Mouse (Mus musculus): ENCODE measurements around the gene Pigl.
"Not testable (repeated sequence)": the region's sequence is repeated elsewhere in the genome, so short reads cannot be mapped to it uniquely, and the experiment has no call there.

The Pigl gene

DNA sequence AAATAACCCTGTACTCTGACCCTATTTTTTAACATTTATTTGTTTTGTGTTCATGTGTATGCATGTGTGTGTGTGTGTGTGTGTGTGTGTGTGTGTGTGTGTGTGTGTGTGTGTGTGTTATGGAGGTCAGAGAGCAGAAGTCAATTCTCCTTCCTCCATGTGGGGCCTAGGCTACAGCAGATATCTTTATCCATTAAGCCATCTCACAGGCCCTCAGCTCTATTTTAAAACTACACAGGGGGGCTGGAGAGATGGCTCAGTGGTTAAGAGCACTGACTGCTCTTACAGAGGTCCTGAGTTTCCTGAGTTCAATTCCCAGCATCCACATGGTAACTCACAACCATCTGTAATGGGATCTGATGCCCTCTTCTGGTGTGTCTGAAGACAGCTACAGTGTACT, 9.0 kb downstream of the Pigl start:
- not testable (repeated sequence) for DNase-seq (ENCODE audit: low spot score)

DNA sequence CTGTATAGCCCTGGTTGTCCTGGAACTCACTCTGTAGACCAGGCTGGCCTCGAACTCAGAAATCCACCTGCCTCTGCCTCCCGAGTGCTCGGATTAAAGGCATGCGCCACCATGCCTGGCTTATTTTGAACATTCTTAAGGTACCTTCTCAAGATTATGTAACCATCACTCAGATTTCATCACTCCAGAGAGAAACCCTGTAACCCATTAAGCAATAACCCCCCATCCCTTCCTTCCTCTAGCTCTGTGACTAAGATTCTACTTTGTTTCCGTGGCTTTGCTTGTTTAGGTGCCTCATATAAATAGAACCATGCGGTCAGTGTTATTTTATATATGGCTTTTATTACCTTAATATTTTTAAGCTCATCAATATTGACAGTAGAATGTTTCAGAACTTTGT, 12.2 kb downstream of the Pigl start:
- DNase-seq (ENCODE audit: low spot score): no peak

DNA sequence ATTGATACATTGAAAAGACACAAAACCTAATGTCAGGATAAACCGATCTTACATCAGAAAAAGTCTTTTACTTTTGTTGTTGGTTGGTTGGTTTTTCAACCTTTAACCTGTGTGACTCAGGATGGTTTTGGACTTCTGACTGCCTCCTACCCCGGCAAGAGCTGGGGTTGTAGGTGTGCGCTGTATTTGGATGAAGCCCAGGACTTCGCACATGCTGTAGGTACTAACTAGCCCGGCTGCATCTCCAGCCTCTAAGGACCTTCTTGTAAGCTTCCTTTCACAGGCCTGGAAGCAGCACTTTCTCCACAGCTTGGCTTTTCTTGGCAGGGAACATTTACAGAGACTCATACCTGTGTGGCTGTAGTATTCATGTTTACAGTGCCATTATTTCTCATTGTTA, 15.3 kb downstream of the Pigl start:
- DNase-seq (ENCODE audit: low spot score): no peak

DNA sequence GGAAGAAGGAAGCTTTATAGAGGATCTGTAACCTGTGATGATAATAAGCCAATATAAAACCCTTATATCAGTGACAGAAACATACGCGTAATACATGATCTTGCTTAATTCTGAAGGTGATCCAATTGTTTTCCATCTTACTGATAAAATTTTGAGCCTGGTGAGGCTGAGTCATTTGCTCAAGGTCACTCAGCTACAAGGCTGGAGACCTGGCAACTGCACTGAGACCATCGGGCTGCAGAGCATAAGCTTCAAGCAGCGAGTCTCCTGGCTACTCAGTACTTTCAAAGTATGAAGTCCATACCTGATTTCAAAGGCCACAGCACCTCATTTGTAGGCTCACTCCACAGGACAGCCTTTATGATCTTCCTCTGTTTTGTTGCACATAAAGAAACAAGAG, 17.9 kb downstream of the Pigl start:
- no peak for DNase-seq (ENCODE audit: low spot score)

DNA sequence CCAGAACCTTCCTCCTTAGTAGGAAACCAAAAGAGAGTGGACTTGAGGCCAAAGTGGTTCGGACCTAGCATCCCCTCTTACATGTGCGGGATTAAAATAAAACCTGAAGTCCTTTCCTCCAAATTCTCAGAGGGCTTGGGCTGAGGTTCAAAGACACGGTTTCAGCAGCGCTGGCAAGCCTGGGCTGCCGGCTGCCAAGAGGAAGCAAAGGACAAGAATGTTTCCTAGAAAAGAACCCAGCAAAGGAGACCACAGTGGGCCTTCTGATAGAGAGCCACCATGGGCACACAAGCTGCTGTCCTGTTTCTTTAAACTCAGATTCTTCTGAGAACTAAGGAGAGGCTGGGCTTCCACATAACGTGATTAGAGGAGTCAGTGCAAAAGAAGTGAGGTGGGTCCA, 20.7 kb downstream of the Pigl start:
- no peak for DNase-seq (ENCODE audit: low spot score)

DNA sequence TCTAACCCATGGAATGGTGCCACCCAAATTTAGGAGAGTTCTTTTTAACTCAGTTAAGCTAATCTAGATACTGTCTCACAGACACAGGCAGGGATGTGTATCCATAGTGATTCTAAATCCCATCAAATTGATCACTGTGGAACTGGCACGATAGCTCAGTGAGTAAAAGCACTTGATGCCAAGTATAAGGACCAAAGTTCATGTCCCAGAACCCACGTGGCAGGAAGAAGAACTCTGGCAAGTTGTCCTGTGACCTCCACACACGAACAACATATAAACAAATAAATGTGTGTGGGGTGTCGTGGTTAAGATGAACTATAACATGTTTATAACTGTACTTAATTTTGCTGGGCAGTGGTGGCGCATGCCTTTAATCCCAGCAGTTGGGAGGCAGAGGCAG, 21.3 kb downstream of the Pigl start:
- DNase-seq (ENCODE audit: low spot score): no peak

DNA sequence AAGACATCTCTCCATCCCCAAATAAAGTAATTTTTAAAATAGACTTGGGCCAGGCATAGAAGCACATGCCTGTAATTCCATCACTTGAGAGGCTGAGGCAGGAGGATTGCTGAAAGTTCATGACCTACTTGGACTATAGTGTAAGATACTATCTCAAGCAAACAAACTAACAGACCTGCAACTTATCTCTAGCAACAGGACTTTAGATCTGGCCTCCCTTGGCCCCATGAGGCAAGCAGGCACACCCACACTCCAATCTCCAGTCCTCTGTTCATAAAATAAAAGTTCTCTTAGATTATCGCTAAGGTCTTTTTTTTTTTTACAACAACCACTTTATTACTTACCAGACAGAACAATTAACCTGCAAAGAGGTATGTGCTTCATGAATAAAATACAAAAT, 28.7 kb downstream of the Pigl start:
- DNase-seq (ENCODE audit: low spot score): no peak

DNA sequence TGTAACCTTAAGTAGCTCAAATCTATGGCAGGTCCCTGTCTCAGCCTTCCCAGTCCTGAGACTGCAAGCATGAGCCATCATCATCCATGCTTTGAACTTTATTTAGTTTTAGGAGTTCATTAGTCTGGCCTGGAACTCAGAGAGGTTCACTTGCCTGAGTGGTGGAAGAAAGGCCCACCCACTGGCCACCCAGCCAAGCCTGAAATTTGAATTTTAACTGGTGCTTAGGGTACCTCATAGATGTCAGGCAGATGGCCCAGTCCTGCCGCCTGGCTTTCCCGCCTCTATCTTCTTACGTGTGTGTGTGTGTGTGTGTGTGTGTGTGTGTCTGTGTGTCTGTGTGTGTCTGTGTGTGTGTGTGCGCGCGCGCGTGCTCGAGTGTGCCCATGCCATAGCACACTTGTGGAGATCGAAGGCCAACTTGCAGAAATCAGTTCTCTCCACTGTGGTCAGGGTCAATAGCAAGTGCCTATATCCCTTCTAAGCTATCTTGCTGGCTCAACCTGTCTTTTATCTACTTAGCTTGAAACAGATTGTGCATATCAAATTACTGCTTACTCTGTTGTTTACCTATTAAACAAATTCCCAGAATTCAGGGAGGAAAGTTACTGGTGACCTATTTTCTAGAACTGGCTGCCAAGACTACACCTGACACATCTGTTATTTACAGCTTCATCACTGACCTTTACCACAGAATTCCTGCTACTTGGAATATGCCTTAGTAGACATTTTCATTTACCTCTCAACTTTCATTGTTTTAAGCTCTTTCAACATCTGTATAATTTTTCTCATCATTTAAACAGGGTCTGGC, 29.5 kb downstream of the Pigl start:
- DNase-seq (ENCODE audit: low spot score): no peak

DNA sequence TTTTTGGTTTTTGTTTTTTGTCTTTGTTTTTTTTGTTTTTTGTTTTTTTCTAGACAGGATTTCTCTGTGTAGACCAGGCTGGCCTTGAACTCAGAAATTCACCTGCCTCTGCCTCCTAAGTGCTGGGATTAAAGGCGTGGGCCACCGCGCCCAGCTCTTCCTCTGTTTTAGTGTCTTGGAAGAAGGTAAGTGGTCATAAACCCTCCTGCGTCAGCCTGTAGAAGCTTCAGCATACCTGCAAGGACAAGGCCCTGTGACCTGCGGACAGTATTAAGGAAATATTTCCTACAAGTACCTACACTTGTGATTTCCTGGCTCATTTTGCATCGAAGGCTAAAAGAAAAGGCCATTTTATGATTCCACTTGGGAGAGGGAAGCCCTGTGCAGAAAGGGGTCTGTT, 35.4 kb downstream of the Pigl start:
- DNase-seq (ENCODE audit: low spot score): no peak

DNA sequence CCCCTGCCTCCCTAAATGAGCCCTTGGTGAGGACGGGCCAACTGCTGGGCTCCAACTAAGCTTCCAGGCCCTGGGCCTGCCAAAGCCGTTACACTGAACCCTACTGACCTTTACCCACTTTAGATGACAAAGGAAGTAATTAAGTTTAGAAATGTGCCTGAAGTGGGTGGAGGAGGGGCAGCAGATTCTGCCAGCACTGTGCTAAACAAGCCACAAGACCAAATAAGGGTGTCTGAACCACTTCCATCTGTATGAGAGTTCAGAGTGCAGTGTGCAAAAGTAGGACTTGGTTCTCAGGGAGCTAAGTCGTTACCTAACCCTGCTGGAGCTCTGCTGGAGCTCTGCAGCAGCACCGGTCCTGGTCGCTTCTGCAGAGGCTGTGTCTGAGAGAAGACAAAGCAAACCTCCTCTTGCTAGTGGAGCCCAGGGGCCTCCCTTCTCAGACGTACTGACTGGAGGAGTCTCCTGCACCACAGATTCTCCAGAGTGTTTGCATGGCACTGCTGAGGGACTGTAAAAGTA, 36.6 kb downstream of the Pigl start:
- no peak for DNase-seq (ENCODE audit: low spot score)

DNA sequence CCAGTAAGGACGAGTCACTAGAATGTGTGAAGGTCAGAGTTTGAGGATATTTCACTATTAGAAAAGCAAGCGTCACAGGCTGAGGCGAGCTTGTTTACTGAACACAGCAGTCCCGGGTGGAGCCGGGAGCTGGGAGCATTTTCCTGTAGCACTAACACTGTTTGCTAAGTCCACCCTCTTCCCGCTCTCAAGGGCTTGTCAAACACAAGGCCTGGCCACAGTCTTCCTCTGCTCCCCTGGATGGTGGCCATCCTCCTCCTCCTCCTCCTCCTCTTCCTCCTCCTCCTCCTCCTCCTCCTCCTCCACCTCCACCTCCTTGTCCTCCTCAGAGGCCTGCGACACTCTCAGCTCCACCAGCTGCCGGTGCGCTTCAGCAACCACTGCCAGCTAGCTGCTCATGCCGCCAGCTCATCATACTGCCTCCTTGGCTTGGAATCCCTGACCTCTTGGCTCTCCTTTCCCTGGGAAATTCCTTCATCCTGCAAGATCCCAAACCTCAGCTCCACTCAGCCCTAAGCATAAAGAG, 37.1 kb downstream of the Pigl start:
- DNase-seq (ENCODE audit: low spot score): no peak

DNA sequence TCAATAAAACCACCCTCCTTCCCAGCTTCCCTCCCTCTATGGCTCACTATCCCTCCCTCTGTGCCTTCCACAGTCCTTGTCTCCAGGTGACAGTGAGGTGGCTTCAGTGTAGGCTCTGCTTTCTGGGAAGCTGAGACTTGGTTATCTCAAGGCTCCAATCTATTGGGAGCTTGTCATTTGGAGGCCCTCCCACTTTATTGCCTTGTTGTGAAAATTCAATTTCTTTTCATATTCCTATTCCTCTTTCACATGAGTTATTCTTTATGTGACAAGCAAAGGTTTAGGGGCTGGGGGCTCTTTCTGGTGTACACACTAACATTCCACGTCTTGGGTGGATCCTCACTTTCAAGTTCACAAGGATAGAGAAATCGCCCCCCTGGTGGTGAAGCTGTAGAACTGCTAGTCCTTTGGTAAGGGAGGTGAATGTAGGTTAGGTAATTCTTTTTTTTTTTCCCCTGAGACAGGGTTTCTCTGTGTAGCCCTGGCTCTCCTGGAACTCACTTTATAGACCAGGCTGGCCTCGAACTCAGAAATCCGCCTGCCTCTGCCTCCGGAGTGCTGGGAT, 38.0 kb downstream of the Pigl start:
- peak; percentile 54 for DNase-seq (ENCODE audit: low spot score)

DNA sequence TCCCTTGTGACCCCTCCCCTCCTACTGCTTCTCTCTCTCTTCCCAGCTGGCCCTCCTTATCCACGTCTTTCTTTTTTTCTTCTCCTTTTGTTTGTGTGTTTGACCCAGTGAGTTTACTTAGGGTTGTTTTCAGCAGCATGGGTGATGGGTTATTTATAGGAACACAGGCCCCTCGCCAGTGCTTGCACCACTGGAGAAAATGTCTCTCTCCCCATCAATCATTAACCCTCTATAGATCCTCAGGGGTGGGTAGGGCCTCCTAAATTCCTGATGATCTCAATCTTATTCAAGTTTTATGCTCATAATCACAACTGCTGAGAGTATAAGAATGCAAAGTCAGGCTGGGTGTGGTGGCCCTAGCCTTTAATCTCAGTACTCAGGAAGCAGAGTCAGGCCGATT, 38.9 kb downstream of the Pigl start:
- DNase-seq (ENCODE audit: low spot score): no peak

DNA sequence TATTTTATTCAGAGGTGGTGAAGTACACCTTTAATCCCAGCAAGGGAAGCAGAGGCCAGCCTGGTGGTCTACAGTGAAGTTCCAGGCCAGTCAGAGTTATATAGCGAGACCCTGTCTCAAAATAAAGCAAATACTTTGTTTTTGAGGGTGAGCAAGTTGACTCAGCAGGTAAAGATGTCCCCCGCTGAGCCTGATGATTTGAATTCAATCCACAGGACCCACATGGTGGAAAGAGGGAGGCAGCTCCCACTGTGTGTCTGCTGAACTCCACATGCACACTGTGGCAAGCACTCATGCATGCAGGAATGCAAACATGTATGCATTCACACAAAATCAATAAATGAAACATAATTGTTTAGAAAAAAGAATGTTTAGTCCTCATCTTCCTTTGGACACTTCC, 40.5 kb downstream of the Pigl start:
- no peak for DNase-seq (ENCODE audit: low spot score)

DNA sequence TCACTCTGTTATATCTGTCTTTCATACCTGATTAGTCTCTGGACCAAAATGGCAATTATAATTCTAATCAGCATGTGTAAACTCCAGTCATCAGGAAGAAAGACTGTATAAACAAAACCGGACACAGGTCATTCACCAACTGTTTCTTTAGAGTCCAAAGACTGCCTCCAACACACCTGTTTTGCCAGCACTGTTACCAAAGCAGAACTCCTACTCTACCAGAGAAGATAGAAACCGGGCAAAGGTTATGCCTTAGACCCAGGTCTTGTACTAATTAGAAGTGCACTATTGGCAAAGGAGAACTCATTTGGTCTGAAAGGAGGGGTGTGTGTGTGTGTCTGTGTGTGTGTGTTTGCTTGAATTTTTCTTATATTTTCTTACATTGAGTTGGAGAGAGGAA, 42.3 kb downstream of the Pigl start:
- DNase-seq (ENCODE audit: low spot score): no peak

DNA sequence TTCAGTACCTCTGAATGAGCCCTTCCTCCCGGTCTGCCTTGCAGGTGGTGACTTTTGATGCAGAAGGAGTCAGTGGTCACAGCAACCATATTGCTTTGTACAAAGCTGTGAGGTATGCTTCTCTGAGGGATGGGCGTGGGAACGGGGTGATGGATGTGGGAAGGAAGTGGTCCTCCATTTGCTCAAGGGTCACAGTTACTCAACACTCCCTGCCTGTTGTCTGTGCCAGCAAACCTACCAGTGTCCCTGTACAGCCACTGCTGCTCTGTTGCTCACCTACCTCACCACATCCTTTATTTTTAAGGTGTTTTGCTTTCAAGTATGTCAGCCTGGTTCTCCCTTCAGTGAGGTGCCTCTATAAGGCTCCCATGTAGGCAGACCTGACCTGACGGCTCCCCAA, 49.4 kb downstream of the Pigl start:
- DNase-seq (ENCODE audit: low spot score): no peak

DNA sequence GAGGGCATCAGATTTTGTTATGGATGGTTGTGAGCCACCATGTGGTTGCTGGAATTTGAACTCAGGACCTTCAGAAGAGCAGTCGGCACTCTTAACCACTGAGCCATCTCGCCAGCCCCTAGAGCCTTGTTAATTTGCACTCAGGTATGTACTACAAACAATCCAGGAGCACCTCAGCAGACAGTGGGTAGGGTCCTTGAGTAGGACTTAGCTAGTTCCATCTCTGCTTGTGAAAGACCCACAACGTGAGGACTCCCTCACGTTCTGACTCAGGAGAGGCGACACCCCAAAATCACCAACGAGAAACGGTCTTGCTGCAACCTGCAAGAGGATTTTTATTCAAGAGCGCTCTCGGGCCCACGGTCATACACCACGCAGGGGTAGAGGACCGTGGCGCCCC, 50.1 kb downstream of the Pigl start:
- not testable (repeated sequence) for DNase-seq (ENCODE audit: low spot score)

DNA sequence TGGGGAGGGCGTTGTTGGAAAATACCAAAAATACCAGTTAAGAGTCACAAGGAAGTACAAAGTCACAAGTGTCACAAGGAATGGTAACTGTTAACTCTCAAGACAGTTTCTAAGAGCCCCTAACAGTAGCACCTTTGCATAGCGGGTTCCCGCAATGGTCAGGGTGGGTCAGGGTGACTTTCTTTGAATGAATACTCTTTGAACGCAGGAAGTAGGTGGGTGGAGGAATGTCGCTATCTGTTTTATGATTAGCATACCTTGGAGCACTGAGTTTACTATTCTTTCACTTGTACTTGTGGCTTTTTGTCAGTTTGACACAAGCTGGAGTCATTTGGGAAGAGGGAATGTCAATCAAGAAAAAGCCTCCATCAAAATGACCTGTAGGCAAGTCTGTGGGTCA, 50.6 kb downstream of the Pigl start:
- not testable (repeated sequence) for DNase-seq (ENCODE audit: low spot score)

DNA sequence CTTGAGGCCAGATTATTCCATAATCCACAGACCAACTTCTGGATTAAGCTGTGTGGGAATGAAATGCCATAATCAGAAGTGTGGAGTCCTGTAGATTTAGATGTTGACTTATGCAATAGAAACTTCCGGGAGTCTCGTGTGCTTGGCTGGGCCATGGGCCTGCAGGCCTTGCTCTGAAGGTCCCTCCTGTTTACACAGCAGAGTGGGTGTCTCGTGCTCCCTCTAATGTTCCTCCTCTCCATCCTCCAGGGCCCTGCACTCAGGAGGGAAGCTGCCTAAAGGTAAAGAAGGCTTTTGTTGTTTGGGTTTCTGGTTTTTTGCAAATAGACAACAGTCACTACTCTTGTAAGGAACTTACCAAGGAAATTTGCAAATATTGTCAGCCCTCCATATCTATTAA, 51.3 kb downstream of the Pigl start:
- DNase-seq (ENCODE audit: low spot score): no peak

DNA sequence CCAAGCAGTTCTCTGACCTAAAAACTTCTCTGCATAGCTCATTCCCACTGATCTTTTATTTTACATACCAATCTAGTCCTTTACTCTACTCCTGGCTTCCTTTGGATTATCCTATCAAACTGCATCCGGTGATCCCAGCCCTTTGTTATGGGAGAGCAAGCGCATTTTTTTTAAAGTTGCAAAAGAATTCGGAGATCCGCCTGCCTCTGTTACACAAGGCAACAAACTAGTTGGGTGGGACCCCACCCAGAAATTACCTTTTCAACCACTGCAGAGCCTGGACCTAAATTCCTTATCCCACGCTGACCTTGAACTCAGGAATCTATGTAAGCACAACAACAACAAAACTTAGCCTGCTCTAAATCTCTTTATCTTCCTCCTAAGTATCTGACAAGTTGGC, 52.7 kb downstream of the Pigl start:
- DNase-seq (ENCODE audit: low spot score): no peak

DNA sequence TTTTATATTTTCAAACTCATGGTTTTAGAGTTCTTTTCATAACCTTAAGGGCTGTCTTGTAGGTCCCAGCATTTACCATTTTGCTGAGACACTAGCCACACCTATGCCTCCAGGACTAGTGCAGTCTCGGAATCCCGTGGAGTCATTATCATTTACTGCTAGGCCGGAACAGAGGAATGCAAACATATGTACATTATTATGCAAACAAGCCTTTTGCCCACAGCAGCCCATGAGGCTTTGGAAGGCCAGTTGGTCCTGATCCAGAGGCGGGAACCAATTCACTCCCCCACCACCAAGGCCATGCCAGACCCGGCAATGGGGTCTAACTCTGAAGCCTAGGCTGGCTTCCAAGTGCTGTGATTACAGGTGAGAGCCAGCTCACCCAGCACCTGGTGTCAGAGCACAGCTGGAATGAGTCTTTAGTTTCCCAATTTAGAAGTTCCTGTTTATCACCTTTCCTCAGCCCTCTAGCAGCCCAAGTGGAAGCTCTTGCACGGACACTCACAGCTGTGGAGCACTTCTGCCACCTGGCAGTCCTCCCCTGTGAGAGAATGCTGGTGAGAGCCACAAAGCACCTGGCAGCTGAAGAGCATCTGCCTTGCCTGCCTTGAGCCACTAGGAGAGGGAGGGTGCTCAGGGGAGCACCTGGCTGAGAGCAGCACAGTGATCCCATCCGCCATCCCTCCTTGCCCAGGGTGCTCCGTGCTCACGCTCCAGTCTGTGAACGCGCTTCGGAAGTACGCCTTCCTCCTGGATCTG, 53.4 kb downstream of the Pigl start:
- no peak for DNase-seq (ENCODE audit: low spot score)

DNA sequence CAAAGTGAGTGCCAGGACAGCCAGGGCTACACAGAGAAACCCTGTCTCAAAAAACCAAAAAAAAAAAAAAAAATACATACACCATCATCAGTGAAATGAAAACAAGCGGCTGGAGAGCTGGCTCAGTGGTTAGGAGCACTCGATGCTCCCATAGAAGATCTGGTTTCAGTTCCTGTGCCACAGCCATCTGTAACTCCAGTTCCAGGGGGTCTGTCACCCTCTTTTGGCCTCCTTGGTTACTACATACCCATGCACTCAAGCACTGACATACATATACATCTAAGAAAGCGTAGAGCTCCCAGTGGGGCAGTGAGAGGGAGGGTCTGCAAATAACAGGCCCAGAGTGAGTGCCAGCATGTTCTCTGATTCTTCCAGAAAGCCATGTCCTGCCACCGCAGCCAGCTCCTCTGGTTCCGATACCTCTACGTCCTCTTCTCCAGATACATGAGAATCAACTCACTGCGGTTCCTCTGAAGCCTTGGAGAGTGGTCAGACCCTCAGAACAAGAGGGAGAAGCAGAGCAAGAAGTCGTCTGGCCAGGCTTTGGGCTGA, 54.3 kb downstream of the Pigl start:
- no peak for DNase-seq (ENCODE audit: low spot score)

DNA sequence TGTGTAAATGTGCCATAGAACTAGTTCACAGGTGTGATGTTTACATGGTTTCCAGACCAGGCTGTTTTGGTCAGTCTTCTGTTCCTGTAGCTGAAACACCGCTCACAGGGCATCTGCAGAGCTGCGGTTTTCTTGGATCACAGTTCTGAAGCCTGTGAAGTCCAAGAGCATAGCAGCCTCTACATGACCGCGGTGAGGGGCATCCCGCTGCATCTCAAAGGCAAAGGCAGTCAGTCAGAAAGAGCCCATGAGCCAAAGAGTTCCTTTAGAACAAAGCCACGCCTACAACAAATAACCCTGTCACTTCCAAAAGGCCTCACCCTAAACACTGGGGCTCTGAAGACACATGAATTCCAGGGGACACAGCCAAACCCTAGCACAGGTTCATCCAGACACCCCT, 55.1 kb downstream of the Pigl start:
- DNase-seq (ENCODE audit: low spot score): no peak

All from c-Kit-positive CD71-positive TER-119-positive erythroid progenitor cells, embryonic 14.5 days (primary cell).